Mouse (Mus musculus) MEL (cell line): ENCODE measurements around the gene Ryr1. TPM values are rescaled to one million over a fixed set of nuclear protein-coding genes. Genes with fewer than 3 reads are reported as not detected.

ENCODE experiments used
- DNase-seq: peaks from one replicate; pipeline ENCODE4 v3.0.0; 2011; ENCODE audit warnings: low read depth, low spot score
- H3K27ac ChIP-seq: 2 replicates; pipeline ENCODE4 v1.5.1; 2012; ENCODE audit warnings: low read depth, mild to moderate bottlenecking, control low read depth, low read length, moderate library complexity; ENCODE audit not compliant: control insufficient read depth
- H3K27me3 ChIP-seq, 2 experiments: fragments of 150-350 bp in 1 of 2; sonication (generic) in 1 of 2; 2 replicates each; pipeline ENCODE4 v1.6.1; 2012; ENCODE audit warnings: low read length in 2 of 2, mild to moderate bottlenecking in 2 of 2, improper control_type of control experiment in 1 of 2, moderate library complexity in 1 of 2; ENCODE audit not compliant: insufficient read depth in 2 of 2, control insufficient read depth in 1 of 2
- H3K36me3 ChIP-seq, 2 experiments: 2 replicates each; pipeline ENCODE4 v1.6.1; 2012 to 2014; ENCODE audit warnings: low read length in 2 of 2, improper control_type of control experiment in 1 of 2, inconsistent platforms in 1 of 2, mild to moderate bottlenecking in 1 of 2; ENCODE audit not compliant: insufficient read depth in 2 of 2, control insufficient read depth in 1 of 2
- H3K4me1 ChIP-seq, 2 experiments: fragments of 150-350 bp in 1 of 2; sonication (generic) in 1 of 2; 2 replicates each; pipeline ENCODE4 v1.6.1; 2012; ENCODE audit warnings: low read length in 2 of 2, improper control_type of control experiment in 1 of 2, mild to moderate bottlenecking in 1 of 2; ENCODE audit not compliant: insufficient read depth in 2 of 2, control insufficient read depth in 1 of 2
- H3K4me3 ChIP-seq, 2 experiments: fragments of 150-350 bp in 1 of 2; sonication (generic) in 1 of 2; 2 replicates each; pipeline ENCODE4 v1.5.1; 2012; ENCODE audit warnings: low read depth in 2 of 2, low read length in 2 of 2, mild to moderate bottlenecking in 2 of 2, moderate library complexity in 2 of 2, control low read depth in 1 of 2, improper control_type of control experiment in 1 of 2; ENCODE audit not compliant: control insufficient read depth in 1 of 2, insufficient read depth in 1 of 2
- H3K79me2 ChIP-seq: 2 replicates; pipeline ENCODE4 v1.6.1; 2012; ENCODE audit warnings: mild to moderate bottlenecking, low read length, moderate library complexity; ENCODE audit not compliant: control insufficient read depth, poor library complexity, insufficient read depth
- H3K9ac ChIP-seq: 2 replicates; pipeline ENCODE4 v1.6.1; 2012; ENCODE audit warnings: low read depth, mild to moderate bottlenecking, control low read depth, low read length, moderate library complexity; ENCODE audit not compliant: control insufficient read depth, poor library complexity, severe bottlenecking
- H3K9me3 ChIP-seq: fragments of 150-350 bp; sonication (generic); replicated peaks from 2 replicates; pipeline ENCODE4 v1.6.1; 2012; ENCODE audit warnings: mild to moderate bottlenecking, low read length, improper control_type of control experiment, moderate library complexity; ENCODE audit not compliant: insufficient read depth
- EP300 ChIP-seq, 2 experiments: IDR thresholded peaks; 2 replicates each; pipeline ENCODE4 v1.6.1; 2011; ENCODE audit warnings: improper control_type of control experiment in 2 of 2, low read length in 2 of 2, low read depth in 1 of 2, mild to moderate bottlenecking in 1 of 2
- GABPA ChIP-seq: IDR thresholded peaks from 2 replicates; pipeline ENCODE4 v1.6.1; 2012; ENCODE audit warnings: low read depth, mild to moderate bottlenecking, inconsistent platforms, low read length, improper control_type of control experiment, moderate library complexity
- GATA1 ChIP-seq: IDR thresholded peaks from 2 replicates; pipeline ENCODE4 v1.6.1; 2011; ENCODE audit warnings: low read depth, low read length, improper control_type of control experiment
- KAT2A ChIP-seq: conservative IDR thresholded peaks from 2 replicates; pipeline ENCODE4 v1.6.1; 2012; ENCODE audit warnings: low read depth, low read length, improper control_type of control experiment, inconsistent platforms
- MAFK ChIP-seq: IDR thresholded peaks from 2 replicates; pipeline ENCODE4 v1.6.1; 2011; ENCODE audit warnings: low read depth, mild to moderate bottlenecking, low read length, improper control_type of control experiment, borderline replicate concordance
- MAX ChIP-seq: IDR thresholded peaks from 2 replicates; pipeline ENCODE4 v1.6.1; 2011; ENCODE audit warnings: low read length, improper control_type of control experiment
- MAZ ChIP-seq: IDR thresholded peaks from 2 replicates; pipeline ENCODE4 v1.6.1; 2012; ENCODE audit warnings: low read depth, mild to moderate bottlenecking, inconsistent platforms, low read length, improper control_type of control experiment
- MEF2A ChIP-seq: IDR thresholded peaks from 2 replicates; pipeline ENCODE4 v1.6.1; 2014; ENCODE audit warnings: low read depth, mild to moderate bottlenecking, inconsistent platforms, low read length, improper control_type of control experiment; ENCODE audit not compliant: poor library complexity, insufficient replicate concordance, severe bottlenecking; ENCODE audit errors: extremely low read depth
- MXI1 ChIP-seq: IDR thresholded peaks from 2 replicates; pipeline ENCODE4 v1.6.1; 2011; ENCODE audit warnings: mild to moderate bottlenecking, low read depth, low read length, improper control_type of control experiment
- NELFE ChIP-seq: IDR thresholded peaks from 2 replicates; pipeline ENCODE4 v1.6.1; 2011; ENCODE audit warnings: low read depth, low read length, improper control_type of control experiment
- NRF1 ChIP-seq: IDR thresholded peaks from 2 replicates; pipeline ENCODE4 v1.6.1; 2014; ENCODE audit warnings: low read depth, mild to moderate bottlenecking, inconsistent platforms, low read length, improper control_type of control experiment, moderate library complexity; ENCODE audit not compliant: poor library complexity, insufficient read depth, severe bottlenecking
- POLR2AphosphoS2 ChIP-seq: IDR thresholded peaks from 2 replicates; pipeline ENCODE4 v1.6.1; 2011; ENCODE audit warnings: low read length, improper control_type of control experiment
- RCOR1 ChIP-seq: IDR thresholded peaks from 2 replicates; pipeline ENCODE4 v1.6.1; 2012; ENCODE audit warnings: low read depth, mild to moderate bottlenecking, inconsistent platforms, low read length, improper control_type of control experiment
- TAL1 ChIP-seq: IDR thresholded peaks from 2 replicates; pipeline ENCODE4 v1.6.1; 2012; ENCODE audit warnings: mild to moderate bottlenecking, inconsistent platforms, low read length, moderate library complexity, mixed read lengths
- TBP ChIP-seq: IDR thresholded peaks from 2 replicates; pipeline ENCODE4 v1.8.0; 2011; ENCODE audit warnings: low read depth, low read length, improper control_type of control experiment
- TCF12 ChIP-seq: IDR thresholded peaks from 2 replicates; pipeline ENCODE4 v1.6.1; 2014; ENCODE audit warnings: low read depth, mild to moderate bottlenecking, inconsistent platforms, low read length, improper control_type of control experiment, moderate library complexity
- USF1 ChIP-seq: IDR thresholded peaks from 2 replicates; pipeline ENCODE4 v1.6.1; 2014; ENCODE audit warnings: low read depth, mild to moderate bottlenecking, inconsistent platforms, low read length, improper control_type of control experiment, moderate library complexity
- USF2 ChIP-seq, 2 experiments: IDR thresholded peaks; 2 replicates each; pipeline ENCODE4 v1.6.1; 2011 to 2012; ENCODE audit warnings: improper control_type of control experiment in 2 of 2, low read length in 2 of 2, borderline replicate concordance in 1 of 2, inconsistent platforms in 1 of 2, low read depth in 1 of 2, mild to moderate bottlenecking in 1 of 2; ENCODE audit not compliant: insufficient read depth in 1 of 2
- ZMIZ1 ChIP-seq: IDR thresholded peaks from 2 replicates; pipeline ENCODE4 v1.6.1; 2012; ENCODE audit warnings: low read depth, mild to moderate bottlenecking, inconsistent platforms, low read length, improper control_type of control experiment, moderate library complexity
- polyA plus RNA-seq, 2 experiments: library from polyadenylated mRNA; stranded (reverse) in 1 of 2; unstranded in 1 of 2; fragments of >175 nt in 1 of 2; fragments of >200 nt in 1 of 2; gene quantifications; 2 replicates each; pipeline versions ENCODE4 v1.2.1 to v1.2.4; 2012; ENCODE audit warnings: low replicate concordance in 2 of 2, low read depth in 1 of 2; ENCODE audit not compliant: insufficient read length in 2 of 2, insufficient read depth in 1 of 2, missing spikeins in 1 of 2
- total RNA-seq: library from RNA; depleted of rRNA; stranded (reverse); fragments of 300-350 nt; gene quantifications from 2 replicates; pipeline ENCODE4 v1.2.3, GENCODE M21; 2012

Ryr1 gene
- total and polyA plus RNA-seq, 3 experiments = 0.27 to 0.54 TPM; not detected in 1

GRCm38 (mm10) chr7:29118142-29118851 lies 6.7 kb downstream of the Ryr1 start:
- Histone ChIP-seq H3K9ac (no peak overlapping the region), H3K4me3 (no peak overlapping the region), H3K4me1 (no peaks in the 10 kb centered on the region), H3K27ac (no peak overlapping the region), H3K27me3 (no peaks in the 10 kb centered on the region; a peak in 1 of 4 replicates), H3K9me3 (no peaks in the 10 kb centered on the region), H3K79me2 (no peaks in the 10 kb centered on the region), H3K36me3 (no peaks in the 10 kb centered on the region)
- DNase-seq = no peak
- TF ChIP-seq RCOR1 (no peak), MAFK (no peak), TAL1 (no peak), MXI1 (no peak), USF1 (no peak), USF2 (IDR thresholded peaks at IDR 0.05; ENCODE audit: borderline replicate concordance in 1 of 2, insufficient read depth in 1 of 2, low read depth in 1 of 2, low read length in 2 of 2) (no peak), KAT2A (no peak), GATA1 (no peak)

GRCm38 (mm10) chr7:29108992-29109955 lies 15.7 kb downstream of the Ryr1 start:
- no peak for DNase-seq
- TF ChIP-seq TCF12 = no peak
- no peak for TF ChIP-seq POLR2AphosphoS2
- TF ChIP-seq MEF2A = no peak
- TF ChIP-seq GATA1 = no peak
- TF ChIP-seq NELFE = no peak
- TF ChIP-seq ZMIZ1 = no peak
- no peak for TF ChIP-seq MAFK
- no peak for TF ChIP-seq TBP
- no peak for TF ChIP-seq NRF1
- no peak for TF ChIP-seq MAX
- no peak for TF ChIP-seq GABPA
- no peak for TF ChIP-seq MAZ
- no peak for TF ChIP-seq EP300 (IDR thresholded peaks at IDR 0.05; ENCODE audit: low read depth in 1 of 2, low read length in 2 of 2)
- Histone ChIP-seq H3K27me3 (no peaks in the 10 kb centered on the region), H3K9me3 (no peaks in the 10 kb centered on the region), H3K4me3 (no peak overlapping the region), H3K79me2 (no peaks in the 10 kb centered on the region), H3K9ac (no peak overlapping the region), H3K27ac (no peak overlapping the region), H3K36me3 (no peaks in the 10 kb centered on the region), H3K4me1 (no peaks in the 10 kb centered on the region)
